Mouse (Mus musculus): ENCODE data around the gene Runx1.

Gene Runx1

GRCm38 (mm10) chr16:92743755-92744154, 82.2 kb downstream of the Runx1 start:
- no peak for DNase-seq

- DNase-seq = no peak
Measured at GRCm38 (mm10) chr16:92741342-92741741, 84.6 kb downstream of the Runx1 start.

- no peak for DNase-seq
Measured at GRCm38 (mm10) chr16:92740541-92740940, 85.4 kb downstream of the Runx1 start.

GRCm38 (mm10) chr16:92739997-92740396, 86.0 kb downstream of the Runx1 start:
- no peak for DNase-seq

- DNase-seq = no peak
Measured at GRCm38 (mm10) chr16:92739071-92739793, 86.7 kb downstream of the Runx1 start.

- DNase-seq = no peak
Measured at GRCm38 (mm10) chr16:92738476-92739010, 87.4 kb downstream of the Runx1 start.

- no peak for DNase-seq
Measured at GRCm38 (mm10) chr16:92726870-92727269, 99.1 kb downstream of the Runx1 start.

- DNase-seq = no peak
Measured at GRCm38 (mm10) chr16:92724526-92724925, 101.4 kb downstream of the Runx1 start.

GRCm38 (mm10) chr16:92720678-92721077, 105.3 kb downstream of the Runx1 start:
- no peak for DNase-seq

GRCm38 (mm10) chr16:92719725-92720124, 106.2 kb downstream of the Runx1 start:
- no peak for DNase-seq

GRCm38 (mm10) chr16:92715599-92716483, 110.1 kb downstream of the Runx1 start:
- DNase-seq = no peak

- no peak for DNase-seq
Measured at GRCm38 (mm10) chr16:92710161-92710560, 115.8 kb downstream of the Runx1 start.

GRCm38 (mm10) chr16:92708718-92709117, 117.2 kb downstream of the Runx1 start:
- DNase-seq = no peak

GRCm38 (mm10) chr16:92707712-92708111, 118.2 kb downstream of the Runx1 start:
- DNase-seq = no peak

GRCm38 (mm10) chr16:92707146-92707545, 118.8 kb downstream of the Runx1 start:
- no peak for DNase-seq

GRCm38 (mm10) chr16:92705564-92706458, 120.1 kb downstream of the Runx1 start:
- no peak for DNase-seq

- DNase-seq = no peak
Measured at GRCm38 (mm10) chr16:92703850-92704249, 122.1 kb downstream of the Runx1 start.

- no peak for DNase-seq
Measured at GRCm38 (mm10) chr16:92699531-92700397, 126.2 kb downstream of the Runx1 start.

GRCm38 (mm10) chr16:92698612-92698998, 127.3 kb downstream of the Runx1 start:
- DNase-seq = peak; percentile 79

- DNase-seq = peak; percentile 17
Measured at GRCm38 (mm10) chr16:92697737-92698611, 128.0 kb downstream of the Runx1 start.

Measured in right cerebral cortex, postnatal 25 days (tissue).